Mouse (Mus musculus): Measurements from ENCODE around the gene 1110017D15Rik.

DNA sequence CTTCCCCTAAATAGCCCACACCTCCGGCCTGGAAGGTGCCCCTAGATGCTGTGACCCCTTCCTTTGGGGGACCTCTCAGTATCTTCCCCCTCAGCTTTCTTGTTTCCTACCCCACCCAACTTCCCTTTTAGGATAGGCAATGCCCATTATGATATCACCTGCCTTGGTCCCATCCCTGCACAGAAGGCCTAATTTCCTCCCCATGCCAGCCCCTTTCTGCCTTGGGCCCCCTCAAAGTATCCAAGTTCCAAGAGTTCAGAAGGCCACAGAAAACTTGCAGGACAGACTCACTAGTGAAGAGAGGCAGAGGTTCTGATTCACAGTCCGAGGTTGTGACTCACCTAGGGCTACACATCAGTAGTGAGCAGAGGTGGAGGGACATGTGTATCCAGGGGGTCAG lies at the start of gene 1110017D15Rik:
- no peak for TF ChIP-seq CTCF (IDR thresholded peaks at IDR 0.05; ENCODE audit: extremely low read depth, insufficient read depth, low read length)
- TF ChIP-seq POLR2A (IDR thresholded peaks at IDR 0.05; ENCODE audit: extremely low read depth, insufficient read depth, low read length): no peak
